Mouse (Mus musculus): ENCODE data around the gene Csnk2a1. TPM values are rescaled to one million over a fixed set of nuclear protein-coding genes. Genes with fewer than 3 reads are reported as not detected.
"Not testable (repeated sequence)": the region's sequence is repeated elsewhere in the genome, so short reads cannot be mapped to it uniquely, and the experiment has no call there.

The Csnk2a1 gene
- polyA plus RNA-seq, 1 experiment, result 70.2 TPM

DNA sequence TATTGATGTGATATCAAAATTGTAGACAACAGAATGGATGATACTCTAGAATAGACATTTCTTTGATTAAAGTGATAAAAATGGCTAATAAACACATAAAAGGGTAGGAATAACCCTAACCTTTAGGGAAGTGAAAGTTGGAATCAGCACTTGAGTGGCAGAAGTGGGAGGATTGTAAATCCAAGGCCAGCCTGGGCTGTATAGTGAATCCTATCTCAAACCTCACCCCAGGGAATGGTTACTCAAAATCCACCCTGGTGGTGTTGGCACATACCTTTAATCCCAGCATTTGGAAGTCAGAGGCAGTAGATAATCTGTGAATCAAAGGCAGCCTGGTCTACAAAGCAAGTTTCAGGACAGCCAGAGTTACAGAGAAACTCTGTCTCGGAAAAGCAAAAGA is 20.6 kb downstream of the Csnk2a1 start:
- WGBS, result 74% methylated on average over 1 of the region's 1 CpGs
- Histone ChIP-seq H3K27me3 (ENCODE audit: control insufficient read depth, insufficient read depth, low read length) (no peaks in the 10 kb centered on the region), H3K4me1 (ENCODE audit: control insufficient read depth, insufficient read depth, low read length) (no peaks in the 10 kb centered on the region), H3K4me3 (replicated peaks; ENCODE audit: insufficient read depth, low read depth, low read length) (no peak overlapping the region), H3K27ac (ENCODE audit: insufficient read depth, low read length) (no peak overlapping the region)
- DNase-seq, result no peak
- no peak for TF ChIP-seq POLR2A (IDR thresholded peaks at IDR 0.05; ENCODE audit: borderline replicate concordance, insufficient read depth, low read length)
- TF ChIP-seq CTCF (IDR thresholded peaks at IDR 0.05; ENCODE audit: borderline replicate concordance, insufficient read depth, low read depth, low read length), result no peak

DNA sequence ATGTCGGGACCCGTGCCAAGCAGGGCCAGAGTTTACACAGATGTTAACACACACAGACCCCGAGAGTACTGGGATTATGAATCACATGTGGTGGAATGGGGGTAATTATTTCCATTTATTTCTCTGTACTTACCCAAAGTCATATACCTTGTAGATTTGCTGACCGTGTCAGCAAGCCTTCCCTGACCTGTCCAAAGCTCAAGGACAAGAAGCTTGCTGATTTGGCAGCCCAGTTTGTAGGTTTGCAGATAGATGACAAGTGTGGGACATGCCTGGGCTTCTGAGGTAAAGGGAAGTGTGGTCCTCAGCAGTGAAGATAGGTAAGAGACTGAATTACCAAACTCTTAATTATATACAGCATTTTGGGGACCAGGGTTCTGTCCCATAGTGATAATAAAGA is 23.9 kb downstream of the Csnk2a1 start:
- 71% methylated on average over 4 of the region's 4 CpGs for WGBS
- no peaks in the 10 kb centered on the region for H3K4me1 ChIP-seq (ENCODE audit: control insufficient read depth, insufficient read depth, low read length)
- H3K27ac ChIP-seq (ENCODE audit: insufficient read depth, low read length), result no peak overlapping the region

DNA sequence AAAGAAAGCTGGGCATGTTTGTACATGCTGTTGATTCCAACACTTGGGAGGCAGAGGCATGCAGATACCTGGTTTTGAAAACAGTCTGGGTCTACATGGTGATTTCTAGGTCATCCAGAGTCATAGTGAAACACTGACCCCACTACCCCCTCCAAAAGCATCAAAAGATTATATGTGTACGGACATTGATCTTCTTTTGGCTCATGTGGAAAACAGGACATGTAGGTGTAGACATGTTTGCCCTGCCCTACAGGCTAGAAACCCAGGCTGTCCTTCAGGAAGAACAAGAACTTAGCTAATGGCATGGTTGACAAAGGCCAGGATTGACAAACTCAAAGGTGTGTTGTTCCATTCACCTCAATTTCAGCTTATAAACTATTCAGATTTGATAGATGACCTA is 33.1 kb downstream of the Csnk2a1 start:
- no peak overlapping the region for H3K4me3 ChIP-seq (replicated peaks; ENCODE audit: insufficient read depth, low read depth, low read length)
- 95% methylated on average over 1 of the region's 1 CpGs for WGBS
- TF ChIP-seq POLR2A (IDR thresholded peaks at IDR 0.05; ENCODE audit: borderline replicate concordance, insufficient read depth, low read length) (no peak), CTCF (IDR thresholded peaks at IDR 0.05; ENCODE audit: borderline replicate concordance, insufficient read depth, low read depth, low read length) (no peak)
- no peaks in the 10 kb centered on the region for H3K4me1 ChIP-seq (ENCODE audit: control insufficient read depth, insufficient read depth, low read length)
- no peak for DNase-seq
- H3K27ac ChIP-seq (ENCODE audit: insufficient read depth, low read length), result no peak overlapping the region
- no peaks in the 10 kb centered on the region for H3K27me3 ChIP-seq (ENCODE audit: control insufficient read depth, insufficient read depth, low read length)

More for the DNA sequence above, 23.9 kb downstream of the Csnk2a1 start:
- DNase-seq, result no peak
- TF ChIP-seq POLR2A (IDR thresholded peaks at IDR 0.05; ENCODE audit: borderline replicate concordance, insufficient read depth, low read length) (no peak), CTCF (IDR thresholded peaks at IDR 0.05; ENCODE audit: borderline replicate concordance, insufficient read depth, low read depth, low read length) (no peak)
- H3K4me3 ChIP-seq (replicated peaks; ENCODE audit: insufficient read depth, low read depth, low read length), result no peak overlapping the region
- no peaks in the 10 kb centered on the region for H3K27me3 ChIP-seq (ENCODE audit: control insufficient read depth, insufficient read depth, low read length)

DNA sequence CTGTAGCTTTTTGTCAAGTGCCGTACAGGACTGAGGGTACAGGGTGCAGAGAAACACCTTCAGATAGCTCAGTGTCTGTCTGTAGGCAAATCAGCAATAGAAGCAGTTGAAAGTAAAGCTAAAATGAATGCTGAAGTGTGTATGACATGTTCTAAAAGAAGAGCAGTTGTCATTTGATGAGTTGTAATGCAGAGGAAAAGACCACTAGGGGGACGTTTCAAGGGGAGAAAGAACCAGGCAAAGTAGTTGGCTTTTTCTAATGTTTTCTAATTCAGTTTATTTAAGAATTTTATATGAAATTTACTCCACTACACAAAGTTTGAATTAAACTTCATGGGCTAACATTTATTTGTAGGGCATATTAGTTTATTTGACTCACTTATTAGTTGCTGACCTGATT is 47.0 kb downstream of the Csnk2a1 start:
- no peak for DNase-seq
- 78% methylated on average over 2 of the region's 2 CpGs for WGBS

DNA sequence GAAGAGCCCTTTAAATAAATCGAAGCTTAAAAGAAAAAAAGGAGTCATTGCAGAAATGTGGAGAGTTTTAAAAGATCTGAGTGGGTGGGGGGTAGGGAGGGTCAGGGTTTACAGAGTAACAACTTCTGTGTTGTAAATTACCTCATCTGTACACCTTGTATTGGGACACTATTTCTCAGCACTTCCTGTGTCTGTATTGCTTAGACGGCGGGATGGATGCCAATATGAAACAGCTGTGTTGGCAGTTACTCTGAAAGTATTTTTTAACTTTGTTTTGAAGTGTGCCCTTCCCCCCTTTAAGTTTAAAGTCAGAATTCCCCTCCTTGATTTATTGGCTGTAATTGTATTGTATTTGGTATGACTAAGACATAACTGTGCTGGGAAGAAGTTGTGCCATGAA is 54.8 kb downstream of the Csnk2a1 start:
- DNase-seq, result no peak
- 59% methylated on average over 3 of the region's 3 CpGs for WGBS
- Histone ChIP-seq H3K27me3 (ENCODE audit: control insufficient read depth, insufficient read depth, low read length) (no peaks in the 10 kb centered on the region), H3K27ac (ENCODE audit: insufficient read depth, low read length) (no peak overlapping the region), H3K4me1 (ENCODE audit: control insufficient read depth, insufficient read depth, low read length) (no peaks in the 10 kb centered on the region), H3K4me3 (replicated peaks; ENCODE audit: insufficient read depth, low read depth, low read length) (no peak overlapping the region)
- TF ChIP-seq POLR2A (IDR thresholded peaks at IDR 0.05; ENCODE audit: borderline replicate concordance, insufficient read depth, low read length) (no peak), CTCF (IDR thresholded peaks at IDR 0.05; ENCODE audit: borderline replicate concordance, insufficient read depth, low read depth, low read length) (no peak)

More for the DNA sequence above, 47.0 kb downstream of the Csnk2a1 start:
- Histone ChIP-seq H3K27ac (ENCODE audit: insufficient read depth, low read length) (no peak overlapping the region), H3K4me1 (ENCODE audit: control insufficient read depth, insufficient read depth, low read length) (no peaks in the 10 kb centered on the region), H3K4me3 (replicated peaks; ENCODE audit: insufficient read depth, low read depth, low read length) (no peak overlapping the region), H3K27me3 (ENCODE audit: control insufficient read depth, insufficient read depth, low read length) (no peaks in the 10 kb centered on the region)
- TF ChIP-seq POLR2A (IDR thresholded peaks at IDR 0.05; ENCODE audit: borderline replicate concordance, insufficient read depth, low read length) (no peak), CTCF (IDR thresholded peaks at IDR 0.05; ENCODE audit: borderline replicate concordance, insufficient read depth, low read depth, low read length) (no peak)

DNA sequence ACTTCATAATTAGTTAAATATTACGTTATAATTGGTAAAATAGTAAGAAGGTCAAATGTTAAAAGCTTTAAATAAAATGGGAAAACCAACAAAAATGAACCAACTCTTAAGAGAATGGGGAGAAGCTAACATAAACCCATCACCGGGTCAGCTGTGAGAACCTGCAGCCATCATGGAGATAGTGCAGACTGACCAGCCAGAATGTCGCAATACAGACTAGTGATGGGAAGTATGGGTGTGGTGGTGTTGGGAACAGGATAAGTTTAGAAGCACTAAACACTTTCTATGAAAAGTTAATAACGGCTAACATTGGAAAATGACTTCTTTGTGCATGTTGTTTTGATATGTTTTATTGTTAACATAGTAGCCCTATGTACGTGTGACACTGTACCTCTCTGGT is 60.9 kb downstream of the Csnk2a1 start:
- TF ChIP-seq POLR2A (IDR thresholded peaks at IDR 0.05; ENCODE audit: borderline replicate concordance, insufficient read depth, low read length) (no peak), CTCF (IDR thresholded peaks at IDR 0.05; ENCODE audit: borderline replicate concordance, insufficient read depth, low read depth, low read length) (no peak)
- 95% methylated on average over 5 of the region's 5 CpGs for WGBS
- no peaks in the 10 kb centered on the region for H3K27me3 ChIP-seq (ENCODE audit: control insufficient read depth, insufficient read depth, low read length)
- H3K4me1 ChIP-seq (ENCODE audit: control insufficient read depth, insufficient read depth, low read length), result no peaks in the 10 kb centered on the region
- no peak overlapping the region for H3K4me3 ChIP-seq (replicated peaks; ENCODE audit: insufficient read depth, low read depth, low read length)
- no peak for DNase-seq
- H3K27ac ChIP-seq (ENCODE audit: insufficient read depth, low read length), result no peak overlapping the region

DNA sequence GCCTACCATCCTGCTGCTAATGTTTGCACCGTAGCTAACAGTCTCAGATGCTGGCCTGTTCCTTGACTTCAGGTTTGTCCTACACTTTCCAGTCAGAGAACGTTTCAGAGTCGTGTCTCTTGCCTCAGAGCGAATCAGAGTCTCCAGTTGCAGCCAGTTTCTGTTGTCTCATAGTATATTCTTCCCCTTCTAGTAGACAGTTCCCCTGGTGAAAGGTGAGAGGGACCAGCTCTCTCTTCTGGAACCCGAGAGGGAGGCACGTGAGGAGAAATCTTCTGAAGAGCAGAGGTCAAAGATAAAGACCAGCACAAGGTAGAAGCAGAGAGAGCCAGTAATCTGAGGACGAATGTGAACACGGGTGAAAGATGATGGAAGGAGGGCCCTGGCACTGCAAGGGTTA is 61.4 kb downstream of the Csnk2a1 start:
- WGBS, result 84% methylated on average over 8 of the region's 8 CpGs
- no peak for TF ChIP-seq POLR2A (IDR thresholded peaks at IDR 0.05; ENCODE audit: borderline replicate concordance, insufficient read depth, low read length)
- TF ChIP-seq CTCF (IDR thresholded peaks at IDR 0.05; ENCODE audit: borderline replicate concordance, insufficient read depth, low read depth, low read length), result no peak
- DNase-seq, result no peak
- no peaks in the 10 kb centered on the region for H3K4me1 ChIP-seq (ENCODE audit: control insufficient read depth, insufficient read depth, low read length)
- H3K27ac ChIP-seq (ENCODE audit: insufficient read depth, low read length), result no peak overlapping the region
- no peaks in the 10 kb centered on the region for H3K27me3 ChIP-seq (ENCODE audit: control insufficient read depth, insufficient read depth, low read length)
- H3K4me3 ChIP-seq (replicated peaks; ENCODE audit: insufficient read depth, low read depth, low read length), result no peak overlapping the region

DNA sequence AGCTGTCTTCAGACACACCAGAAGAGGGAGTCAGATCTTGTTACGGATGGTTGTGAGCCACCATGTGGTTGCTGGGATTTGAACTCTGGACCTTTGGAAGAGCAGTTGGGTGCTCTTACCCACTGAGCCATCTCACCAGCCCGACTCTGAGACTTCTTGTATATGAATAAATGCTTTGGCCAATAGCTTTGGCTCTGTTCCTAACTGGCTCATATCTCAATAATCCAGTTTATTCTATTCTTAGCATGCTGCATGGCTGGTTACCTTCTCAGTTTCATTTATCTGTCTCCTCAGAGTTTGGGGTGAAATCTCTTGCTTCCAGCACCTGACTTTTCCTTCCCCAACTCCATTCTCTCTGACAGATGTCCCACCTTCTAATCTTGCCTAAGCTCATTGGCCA is 63.0 kb downstream of the Csnk2a1 start:
- DNase-seq; H3K27ac ChIP-seq (ENCODE audit: insufficient read depth, low read length); H3K4me3 ChIP-seq (replicated peaks; ENCODE audit: insufficient read depth, low read depth, low read length); H3K4me1 ChIP-seq (ENCODE audit: control insufficient read depth, insufficient read depth, low read length); H3K27me3 ChIP-seq (ENCODE audit: control insufficient read depth, insufficient read depth, low read length): not testable (repeated sequence)
- 22% methylated on average over 2 of the region's 2 CpGs for WGBS
